Mouse (Mus musculus) cerebellum, postnatal 14 days (tissue): Measurements from ENCODE around the gene Treml1.

Source experiments
- DNase-seq, 2 experiments: peaks; one replicate each; pipeline ENCODE4 v3.0.0; 2021; ENCODE audit warnings: mixed read lengths in 2 of 2

The Treml1 gene

DNA sequence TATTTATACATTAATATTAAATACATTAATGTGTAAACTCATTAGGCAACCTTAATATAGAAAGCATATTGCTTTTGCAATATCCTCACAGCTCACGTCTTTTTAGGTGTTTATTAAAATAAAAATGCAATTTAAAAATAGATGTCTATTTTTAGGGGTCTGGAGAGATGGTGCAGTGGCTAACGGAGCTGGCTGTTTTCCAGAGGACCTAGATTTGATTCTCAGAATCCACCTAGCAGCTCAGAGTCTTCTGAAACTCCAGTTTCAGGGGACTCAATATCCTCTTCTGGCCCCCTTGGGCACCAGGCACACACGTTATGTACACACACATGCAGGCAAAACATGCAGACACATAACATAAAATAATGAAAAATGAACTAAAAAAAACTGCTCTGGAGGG lies 2.6 kb downstream of the Treml1 start:
- DNase-seq, result peak; percentile 53 to 57

- peak; percentile 89 for DNase-seq
These were observed 3.2 kb downstream of the Treml1 start for GRCm38 (mm10) chr17:48362966-48363365.

DNA sequence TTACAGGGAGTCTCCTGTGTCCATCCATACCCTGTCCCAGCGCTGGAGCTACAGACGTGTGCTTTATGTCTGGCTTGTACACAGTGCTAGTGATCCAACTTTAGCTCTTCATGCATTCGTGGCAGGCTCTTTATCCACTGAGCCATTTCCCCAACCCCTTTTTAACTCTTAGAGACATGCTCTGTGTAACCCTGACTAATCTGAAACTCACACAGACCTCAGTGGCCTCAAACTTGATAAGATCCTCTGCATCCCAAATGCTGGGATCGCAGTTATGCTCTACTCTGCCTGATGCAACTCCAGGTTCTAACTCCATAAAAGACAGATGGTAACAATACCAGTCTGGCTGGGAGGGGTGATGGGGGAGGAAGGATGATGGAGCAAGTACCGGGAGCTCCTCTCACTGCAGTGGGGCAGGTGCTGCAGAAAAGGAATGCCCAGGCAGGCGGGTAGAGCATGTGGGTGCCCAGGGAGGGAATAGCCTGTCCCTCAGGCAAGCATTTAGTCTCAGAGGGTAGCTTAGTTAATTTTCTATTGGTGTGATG lies 3.8 kb downstream of the Treml1 start:
- DNase-seq, result no peak

- no peak for DNase-seq
These were observed 5.9 kb downstream of the Treml1 start for GRCm38 (mm10) chr17:48365511-48366155.

DNA sequence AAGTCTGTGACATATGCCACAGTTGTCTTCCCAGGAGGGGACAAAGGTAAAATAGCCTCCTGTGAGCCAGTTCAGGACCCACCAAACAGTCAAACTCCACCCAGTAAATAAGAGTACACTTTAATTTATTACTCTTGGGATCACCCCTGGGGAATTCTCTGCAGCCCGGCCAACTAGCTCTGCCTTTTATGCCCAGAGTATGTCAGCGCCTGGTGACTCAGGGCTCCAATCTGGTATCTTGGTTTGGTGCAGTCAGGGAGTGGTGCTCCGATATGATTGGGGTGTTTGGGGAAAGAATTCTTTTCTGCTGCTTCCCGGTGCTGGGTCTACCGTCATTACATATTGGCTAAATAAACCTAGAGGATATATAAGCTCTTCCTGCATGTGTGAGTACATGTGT lies 7.1 kb downstream of the Treml1 start:
- DNase-seq, result no peak

GRCm38 (mm10) chr17:48371621-48372020 lies 11.9 kb downstream of the Treml1 start:
- no peak for DNase-seq

DNA sequence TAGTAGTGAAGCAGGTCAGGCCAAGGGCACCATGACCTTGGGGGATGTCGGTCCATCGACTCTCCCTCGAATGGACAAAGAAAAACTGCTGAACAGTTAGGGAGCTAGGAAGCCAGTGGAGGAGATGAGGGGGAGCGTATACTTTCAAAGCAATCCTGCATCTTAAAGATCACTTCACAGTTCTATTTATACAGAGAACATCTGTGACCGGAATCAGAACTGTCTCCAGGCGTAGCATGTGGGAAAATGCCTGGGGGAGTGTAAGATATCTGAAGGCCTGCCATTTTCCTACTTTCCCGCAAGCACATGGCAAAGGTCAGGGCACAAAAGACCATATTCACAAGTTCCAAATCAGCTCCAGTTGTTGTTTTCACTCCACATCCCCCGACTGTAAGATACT lies 13.3 kb downstream of the Treml1 start:
- no peak for DNase-seq

DNA sequence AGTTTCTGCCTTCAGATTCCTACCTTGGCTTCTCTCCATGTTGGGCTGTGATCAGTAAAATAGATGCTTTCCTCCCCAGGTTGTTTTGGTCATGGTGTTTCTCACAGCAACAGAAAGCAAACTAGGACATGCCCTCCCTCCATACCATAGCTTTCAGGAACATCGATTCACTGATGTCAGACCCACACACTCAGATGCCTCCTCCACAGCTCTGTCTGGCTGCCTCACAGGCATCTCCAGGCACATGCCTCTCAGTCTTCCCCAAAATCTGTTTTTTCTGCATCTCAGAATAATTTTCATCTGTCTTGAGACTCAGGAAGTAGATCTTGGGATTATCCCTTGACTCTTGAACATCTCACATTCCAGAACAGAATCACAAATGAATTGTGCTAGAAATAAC lies 16.4 kb downstream of the Treml1 start:
- DNase-seq, result no peak

DNA sequence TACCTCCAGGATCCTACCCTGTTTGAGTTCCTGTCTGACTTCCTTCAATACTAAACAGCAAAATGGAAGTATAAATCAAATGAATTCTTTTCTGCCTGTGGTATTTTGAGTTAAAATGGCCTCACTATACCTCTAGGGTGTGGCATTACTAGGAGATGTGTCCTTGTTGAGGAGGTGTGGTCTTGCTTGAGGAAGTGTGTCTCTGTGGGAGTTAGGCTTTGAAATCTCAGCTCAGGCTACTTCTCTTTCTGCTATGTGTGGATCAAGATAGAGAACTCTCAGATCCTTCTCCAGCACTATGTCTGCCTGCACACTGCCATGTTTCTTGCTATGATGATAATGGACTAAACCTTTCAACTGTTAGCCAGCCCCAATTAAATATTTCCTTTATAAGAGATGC lies 19.3 kb downstream of the Treml1 start:
- no peak for DNase-seq

DNA sequence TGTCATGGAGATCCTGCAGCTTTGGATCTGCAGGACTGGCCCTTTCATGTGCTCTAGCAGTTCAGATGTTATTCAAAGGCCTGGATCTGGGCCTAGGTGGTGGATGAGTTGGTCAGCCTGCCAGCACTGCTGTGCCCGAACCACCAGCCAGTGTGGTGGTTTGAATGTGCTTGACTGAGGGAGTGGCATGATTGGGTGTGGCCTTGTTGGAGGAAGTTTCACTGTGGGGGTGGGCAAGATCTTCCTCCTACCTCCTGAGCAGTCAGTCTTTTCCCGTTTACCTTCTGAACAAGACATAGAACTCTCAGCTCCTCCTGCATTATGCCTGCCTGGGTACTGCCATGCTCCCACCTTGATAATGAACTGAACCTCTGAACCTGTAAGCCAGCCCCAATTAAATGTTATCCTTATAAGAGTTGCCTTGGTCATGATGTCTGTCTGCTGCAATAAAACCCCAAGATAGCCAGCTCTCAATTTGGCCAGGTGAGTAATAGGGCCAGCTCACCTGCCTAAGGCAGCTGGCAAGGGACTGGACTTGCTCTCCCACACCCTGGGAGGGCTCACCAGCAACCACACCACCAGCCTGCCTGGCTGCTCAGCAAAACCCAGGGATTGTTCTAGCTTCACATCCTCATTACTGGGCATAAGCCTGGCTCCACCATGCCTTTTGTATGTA lies 26.2 kb downstream of the Treml1 start:
- no peak for DNase-seq

- no peak for DNase-seq
These were observed 28.9 kb downstream of the Treml1 start for GRCm38 (mm10) chr17:48388666-48389065.

DNA sequence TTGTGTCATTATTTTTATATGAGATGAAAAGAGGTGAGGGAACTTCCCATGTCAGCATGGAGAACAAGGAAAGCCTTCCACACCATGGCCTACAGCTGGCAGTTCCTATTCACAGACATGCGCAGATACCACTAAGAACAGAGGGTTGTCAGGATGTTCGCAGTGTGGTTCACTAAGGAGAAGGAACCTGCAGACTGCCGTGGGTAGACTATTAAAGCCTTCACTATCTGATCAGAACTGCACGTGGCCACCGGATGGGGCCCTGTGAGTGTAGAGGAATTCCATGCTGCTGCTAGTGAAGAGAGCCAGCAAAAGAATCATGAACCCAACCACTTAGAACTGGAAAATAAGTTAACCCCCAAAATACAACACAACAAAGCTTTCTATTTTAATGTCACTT lies 29.7 kb downstream of the Treml1 start:
- no peak for DNase-seq

- DNase-seq, result no peak
These were observed 31.7 kb downstream of the Treml1 start for GRCm38 (mm10) chr17:48391446-48391845.

GRCm38 (mm10) chr17:48392616-48393015 lies 32.9 kb downstream of the Treml1 start:
- no peak for DNase-seq

DNA sequence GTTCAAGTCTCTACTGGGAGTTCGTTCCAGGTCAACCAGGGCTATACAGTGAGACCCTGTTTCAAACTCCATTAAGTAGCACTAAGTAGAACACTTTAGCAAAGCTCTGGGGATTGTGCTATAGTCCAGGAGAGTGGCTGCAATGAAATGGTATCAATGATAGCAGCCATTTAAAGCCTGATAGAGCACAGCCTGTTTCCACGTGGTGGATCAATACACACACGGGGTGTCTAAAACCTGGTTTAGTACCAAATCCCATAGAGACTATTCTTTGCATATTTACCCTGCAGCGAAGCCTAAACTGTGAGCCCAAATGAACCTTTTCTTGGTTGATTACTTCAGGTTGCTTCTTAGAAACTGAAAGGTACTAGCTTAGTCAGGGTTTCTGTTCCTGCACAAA lies 42.0 kb downstream of the Treml1 start:
- no peak for DNase-seq

- DNase-seq, result no peak
These were observed 43.0 kb downstream of the Treml1 start for GRCm38 (mm10) chr17:48402751-48403150.

DNA sequence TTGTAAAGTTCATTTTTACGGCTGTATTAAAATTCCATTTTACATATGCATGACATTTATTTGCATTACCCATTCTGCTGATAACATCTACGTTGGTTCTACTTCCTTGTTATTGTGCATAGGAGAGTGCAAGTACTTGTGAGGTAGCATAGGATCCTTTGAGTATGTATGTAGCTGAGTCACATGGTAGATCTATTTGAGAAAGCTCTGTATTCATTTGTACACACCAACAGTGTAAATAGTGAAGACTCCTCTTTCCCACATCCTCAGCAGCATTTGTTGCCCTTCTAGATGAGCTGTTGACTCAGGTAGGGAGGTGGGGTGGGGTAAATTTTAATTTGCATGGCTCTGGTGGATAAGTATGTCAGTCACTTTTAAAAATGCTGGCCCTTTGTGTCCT lies 44.1 kb downstream of the Treml1 start:
- no peak for DNase-seq

- no peak for DNase-seq
These were observed 45.0 kb downstream of the Treml1 start for GRCm38 (mm10) chr17:48404706-48405105.

- peak; percentile 52 to 70 for DNase-seq
These were observed 47.4 kb downstream of the Treml1 start for GRCm38 (mm10) chr17:48407154-48407553.

DNA sequence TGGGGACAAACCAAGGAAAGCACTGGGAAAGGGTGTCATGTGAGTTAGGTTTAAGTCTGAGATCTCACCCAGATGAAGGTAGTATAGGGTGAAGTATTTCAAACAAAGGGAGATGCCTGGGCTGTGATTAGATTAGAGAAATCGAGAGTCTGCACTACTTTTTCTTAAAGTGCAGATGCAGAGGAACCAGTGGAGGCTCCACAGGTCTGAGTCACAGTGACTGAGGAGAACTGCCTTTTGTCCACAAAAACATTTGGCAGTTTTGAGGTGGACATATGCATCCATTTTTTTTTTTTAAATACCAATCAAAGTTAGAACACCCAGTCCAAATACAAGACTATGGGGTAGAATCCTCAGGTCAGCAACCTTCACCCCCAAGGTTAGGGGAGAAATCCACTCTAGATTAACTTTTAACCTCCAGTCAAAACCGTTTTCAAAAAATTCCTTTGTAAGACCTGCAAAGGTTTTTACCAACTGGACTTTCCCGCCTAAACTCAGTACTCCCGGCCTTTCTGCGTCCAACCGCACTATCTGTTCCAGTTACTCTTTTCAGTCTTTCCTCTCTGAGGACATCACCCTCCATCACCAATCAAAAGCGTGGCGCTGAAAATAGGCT lies 48.3 kb downstream of the Treml1 start:
- no peak for DNase-seq

DNA sequence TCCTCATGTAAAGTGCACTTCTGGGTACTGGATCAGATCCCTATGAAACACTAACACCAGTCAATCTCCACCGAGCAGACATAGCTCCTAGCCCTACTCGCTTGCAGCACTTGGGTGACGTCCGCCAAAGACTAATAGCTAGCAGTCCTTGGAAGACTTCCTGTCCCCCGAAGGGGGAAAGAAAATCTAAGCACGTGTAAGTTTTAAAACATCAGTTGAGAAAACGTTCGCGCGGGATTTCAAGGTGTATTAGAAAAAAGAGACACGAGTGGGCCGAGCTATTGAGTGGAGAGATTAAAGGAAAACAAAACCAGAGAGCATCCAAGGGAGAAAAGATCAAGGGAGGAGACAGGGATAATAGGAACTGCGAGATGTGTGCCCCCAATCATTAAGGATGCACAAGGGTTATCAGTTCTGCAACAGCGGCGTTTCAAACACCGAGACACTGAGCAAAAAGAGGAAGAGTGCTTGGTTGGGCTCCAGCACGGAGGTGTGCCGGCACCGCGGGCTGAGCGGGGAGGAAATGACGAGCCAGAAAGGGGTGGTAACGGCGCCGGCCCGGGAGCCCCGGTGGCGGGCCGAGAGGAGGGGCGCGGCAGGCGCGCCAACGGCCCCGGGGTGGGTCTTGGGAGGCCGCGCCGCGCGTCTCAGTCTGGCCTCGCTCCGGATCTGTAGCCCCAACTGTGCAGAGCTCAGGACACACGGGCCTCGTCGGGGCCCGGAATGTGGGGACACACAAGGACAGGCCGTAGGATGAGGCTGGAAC lies 49.0 kb downstream of the Treml1 start:
- DNase-seq, result peak; percentile 78 to 82

DNA sequence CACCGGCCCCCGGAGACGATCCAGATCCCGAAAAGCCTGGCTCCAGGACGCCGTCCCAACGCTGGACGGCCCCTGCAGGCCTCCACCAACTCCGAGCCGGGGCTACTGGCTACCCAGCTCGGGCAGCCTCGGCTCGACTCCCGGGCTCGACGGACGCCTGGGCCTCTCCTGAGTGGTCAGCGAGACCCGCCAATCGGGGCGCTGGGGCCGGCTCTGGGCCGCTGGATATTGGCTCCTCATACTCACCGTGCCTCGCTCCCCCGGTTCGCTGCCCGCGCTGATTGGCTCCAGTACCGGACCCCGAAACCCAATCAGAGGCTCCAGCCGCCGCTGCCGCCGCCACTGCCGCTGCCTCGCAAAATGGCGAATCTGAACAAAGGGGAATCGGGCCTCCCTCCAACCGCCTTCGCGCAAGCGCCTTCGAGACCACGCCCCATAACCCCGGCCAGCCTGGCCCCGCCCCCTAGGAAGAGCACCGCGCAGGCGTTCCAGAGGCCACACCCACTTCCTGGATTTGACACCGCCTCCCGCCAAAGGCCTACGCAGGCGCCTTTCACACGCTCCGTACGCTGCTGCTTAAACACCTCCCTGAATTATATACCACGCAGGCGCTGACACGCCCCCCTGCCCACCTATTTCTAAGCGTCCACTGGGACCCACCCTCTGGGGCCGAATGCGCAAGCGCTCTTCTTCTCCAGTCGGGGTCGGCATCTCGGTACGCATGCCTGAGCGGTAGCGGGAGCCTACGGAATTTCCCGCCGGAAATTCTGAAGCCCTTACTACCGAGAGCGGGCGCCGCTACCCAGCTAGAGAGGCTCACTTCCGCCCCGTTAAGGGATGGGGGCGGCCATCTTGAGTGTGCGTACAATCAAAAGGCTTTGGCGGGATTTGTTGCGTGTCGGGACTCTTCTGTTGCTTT lies 49.9 kb downstream of the Treml1 start, which contains the start of the genes Nfya and Oard1:
Nfya (minus strand) TSS at position 527 of the 919 bp plus-strand sequence.
Oard1 (plus strand) TSS at position 635 of the 919 bp plus-strand sequence.
- peak; percentile 100 for DNase-seq
